Comparison of ENCODE assay signal across 11 mouse cellular contexts in the genomic region with DNA sequence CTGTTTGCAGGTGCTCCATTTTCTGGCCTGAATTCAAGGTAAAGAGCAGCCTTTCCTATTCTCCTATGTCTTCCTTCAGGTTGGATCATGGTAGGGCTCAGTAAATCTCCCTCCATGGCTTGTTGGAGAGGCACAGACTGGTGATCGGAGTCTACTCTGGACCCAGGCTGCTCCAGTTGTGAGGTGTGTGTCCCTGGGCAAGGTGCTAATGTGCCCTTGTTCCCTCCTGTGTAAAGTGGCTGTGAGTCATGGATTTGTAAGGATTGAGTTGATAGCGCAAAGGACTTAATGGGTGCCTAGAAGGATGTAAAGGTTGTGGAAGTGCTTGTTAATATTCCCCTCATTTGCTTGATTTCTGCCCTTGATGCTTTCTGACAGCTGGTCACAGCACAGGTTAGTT. TPM values are rescaled to one million over a fixed set of nuclear protein-coding genes. Genes with fewer than 3 reads are reported as not detected.
DNase-seq lines count a peak whose midpoint lies in the region; ATAC-seq and TF ChIP-seq lines count a peak whose summit lies in the region.
"Had no signal": no experiment of that assay in that cellular context is flagged by ENCODE, and none has a peak within 500 bp of the region (broad histone marks: within the 10 kb centered on the region; RNA-seq: fewer than 3 reads in every experiment).

No protein-coding gene starts in this region.

- intact Hi-C loops in left cerebral cortex, postnatal 36 days (cut with DNase I): loop anchor here (10.0 kb wide), 1 partner anchor 1437 kb away; a partner anchor contains a TSS

- no peak for ATAC-seq in forebrain, embryonic 15.5 days (replicated peaks)
- ATAC-seq in midbrain, embryonic 15.5 days (replicated peaks): no peak

- DNase-seq in layer of hippocampus, adult 2 months (ENCODE audit: low spot score in 2 of 2): no peak
- no peak for DNase-seq in layer of hippocampus, adult 8-10 months (ENCODE audit: low spot score in 2 of 2)
- no peak for DNase-seq in left cerebral cortex, postnatal 36 days (ENCODE audit: low spot score in 2 of 2)
- no peak for DNase-seq in cerebellum, adult 18-20 months
- DNase-seq: kidney, adult 2 months; lung, adult 18-20 months; thymus, postnatal 36 days had no signal

- H3K27ac ChIP-seq in layer of hippocampus, adult 2 months: 0 out of 2 replicates have a peak overlapping the region, but pooled peaks have one; percentile 1
- H3K27ac ChIP-seq in brown adipose tissue, adult 24 weeks (replicated peaks; ENCODE audit: low read depth, low read length): 0 out of 2 replicates have a peak overlapping the region, but pooled peaks have one; percentile 1
- H3K27ac ChIP-seq in forebrain, embryonic 15.5 days (replicated peaks): no peak overlapping the region
- no peak overlapping the region for H3K27ac ChIP-seq in midbrain, embryonic 15.5 days

- TF ChIP-seq CTCF in layer of hippocampus, adult 2 months (conservative IDR thresholded peaks at IDR 0.05): no peak

- peak overlapping the region; percentile 83 for H3K4me3 ChIP-seq in layer of hippocampus, adult 2 months
- peak overlapping the region; percentile 47; the same call in 1 of the 2 replicates for H3K4me3 ChIP-seq in brown adipose tissue, adult 24 weeks (ENCODE audit: insufficient read depth, low read depth, low read length)
- no peak overlapping the region for H3K4me3 ChIP-seq in forebrain, embryonic 15.5 days
- peak overlapping the region; percentile 12; the same call in 1 of the 2 replicates for H3K4me3 ChIP-seq in midbrain, embryonic 15.5 days

- no peaks in the 10 kb centered on the region for H3K27me3 ChIP-seq in forebrain, embryonic 15.5 days
- H3K27me3 ChIP-seq in midbrain, embryonic 15.5 days (replicated peaks): no peaks in the 10 kb centered on the region

- H3K36me3 ChIP-seq in forebrain, embryonic 15.5 days: peaks cover 39% of the 10 kb centered on the region
- H3K36me3 ChIP-seq in midbrain, embryonic 15.5 days (replicated peaks): peaks cover 17% of the 10 kb centered on the region; the same call in 1 of the 2 replicates

- WGBS in forebrain, embryonic 15.5 days: 100% methylated on average over 2 of the region's 2 CpGs
- 95% methylated on average over 2 of the region's 2 CpGs for WGBS in midbrain, embryonic 15.5 days

- H3K4me1 ChIP-seq in brown adipose tissue, adult 24 weeks (ENCODE audit: control insufficient read depth, insufficient read depth, insufficient read length, low read length): peaks cover 27% of the 10 kb centered on the region
- peaks cover 31% of the 10 kb centered on the region for H3K4me1 ChIP-seq in forebrain, embryonic 15.5 days
- H3K4me1 ChIP-seq in midbrain, embryonic 15.5 days: peaks cover 32% of the 10 kb centered on the region

- H3K4me2 ChIP-seq in forebrain, embryonic 15.5 days (replicated peaks): peak overlapping the region; percentile 64; the same call in 1 of the 2 replicates
- peak overlapping the region; percentile 84 for H3K4me2 ChIP-seq in midbrain, embryonic 15.5 days

- no peak overlapping the region; the same call in 1 of the 2 replicates for H3K9ac ChIP-seq in forebrain, embryonic 15.5 days (replicated peaks)
- H3K9ac ChIP-seq in midbrain, embryonic 15.5 days: no peak overlapping the region

- H3K9me3 ChIP-seq in forebrain, embryonic 15.5 days: no peaks in the 10 kb centered on the region
- H3K9me3 ChIP-seq in midbrain, embryonic 15.5 days: no peaks in the 10 kb centered on the region

RNA-seq across cellular contexts. Expression of a gene that starts 1.9 kb away (rescaled TPM):
- total RNA-seq in layer of hippocampus, adult 2 months (2021): 100 to 1,000 TPM; 540 to 559 TPM
- total RNA-seq in layer of hippocampus, adult 8-10 months (2022): 100 to 1,000 TPM; 411 to 477 (median 457) TPM
- polyA plus RNA-seq in brown adipose tissue, adult 24 weeks (2012; ENCODE audit: insufficient read depth, insufficient read length, missing spikeins): 66.5 and 69.5 TPM in 2 replicates
- 94.5 and 96.9 TPM in 2 replicates for polyA plus RNA-seq in forebrain, embryonic 15.5 days (2015; fragmentation: Nextera tagmentation; extraction: Ambion mirVana)
- polyA plus RNA-seq in midbrain, embryonic 15.5 days (2015; fragmentation: Nextera tagmentation; extraction: Ambion mirVana): 119 and 124 TPM in 2 replicates
- total RNA-seq in left cerebral cortex, postnatal 36 days (2021): 100 to 1,000 TPM; 435 to 530 TPM

RNA-seq across cellular contexts. Expression of a gene that starts 20.0 kb away (rescaled TPM):
- total RNA-seq in layer of hippocampus, adult 2 months (2021): 100 to 1,000 TPM; 185 to 192 TPM
- 100 to 1,000 TPM; 175 to 196 (median 179) TPM for total RNA-seq in layer of hippocampus, adult 8-10 months (2022)
- polyA plus RNA-seq in brown adipose tissue, adult 24 weeks (2012; ENCODE audit: insufficient read depth, insufficient read length, missing spikeins): 44.6 and 58.8 TPM in 2 replicates
- 136 TPM in 2 replicates for polyA plus RNA-seq in forebrain, embryonic 15.5 days (2015; fragmentation: Nextera tagmentation; extraction: Ambion mirVana)
- 103 and 107 TPM in 2 replicates for polyA plus RNA-seq in midbrain, embryonic 15.5 days (2015; fragmentation: Nextera tagmentation; extraction: Ambion mirVana)
- total RNA-seq in left cerebral cortex, postnatal 36 days (2021): 100 to 1,000 TPM; 162 to 183 TPM

RNA-seq across cellular contexts. Expression of a gene that starts 30.6 kb away (rescaled TPM):
- total RNA-seq in layer of hippocampus, adult 2 months (2021): 10 to 100 TPM; 34.1 to 35.7 TPM
- 10 to 100 TPM; 22.8 to 28.6 (median 27.8) TPM for total RNA-seq in layer of hippocampus, adult 8-10 months (2022)
- polyA plus RNA-seq in brown adipose tissue, adult 24 weeks (2012; ENCODE audit: insufficient read depth, insufficient read length, missing spikeins): 4.4 and 5.6 TPM in 2 replicates
- 53.0 and 54.1 TPM in 2 replicates for polyA plus RNA-seq in forebrain, embryonic 15.5 days (2015; fragmentation: Nextera tagmentation; extraction: Ambion mirVana)
- 106 and 110 TPM in 2 replicates for polyA plus RNA-seq in midbrain, embryonic 15.5 days (2015; fragmentation: Nextera tagmentation; extraction: Ambion mirVana)
- total RNA-seq in left cerebral cortex, postnatal 36 days (2021): 10 to 100 TPM; 27.4 to 35.7 TPM

RNA-seq across cellular contexts. Expression of a gene that starts 34.8 kb away (rescaled TPM):
- not detected for total RNA-seq in layer of hippocampus, adult 2 months (2021)
- not detected for total RNA-seq in layer of hippocampus, adult 8-10 months (2022)
- not detected in 2 replicates for polyA plus RNA-seq in brown adipose tissue, adult 24 weeks (2012; ENCODE audit: insufficient read depth, insufficient read length, missing spikeins)
- polyA plus RNA-seq in forebrain, embryonic 15.5 days (2015; fragmentation: Nextera tagmentation; extraction: Ambion mirVana): 0.13 TPM in 1 of 2 replicates, not detected in the other
- polyA plus RNA-seq in midbrain, embryonic 15.5 days (2015; fragmentation: Nextera tagmentation; extraction: Ambion mirVana): 0.14 TPM in 1 of 2 replicates, not detected in the other
- total RNA-seq in left cerebral cortex, postnatal 36 days (2021): not detected
- polyA plus RNA-seq: brain, embryonic 14.5 days; kidney, adult 2 months had no signal

RNA-seq across cellular contexts. Expression of a gene that starts 43.7 kb away (rescaled TPM):
- 1 to 10 TPM; 7.3 to 7.8 TPM for total RNA-seq in layer of hippocampus, adult 2 months (2021)
- 1 to 10 TPM; 5.6 to 6.4 (median 6.3) TPM for total RNA-seq in layer of hippocampus, adult 8-10 months (2022)
- 1.2 and 1.9 TPM in 2 replicates for polyA plus RNA-seq in brown adipose tissue, adult 24 weeks (2012; ENCODE audit: insufficient read depth, insufficient read length, missing spikeins)
- polyA plus RNA-seq in forebrain, embryonic 15.5 days (2015; fragmentation: Nextera tagmentation; extraction: Ambion mirVana): 7.8 and 8.5 TPM in 2 replicates
- polyA plus RNA-seq in midbrain, embryonic 15.5 days (2015; fragmentation: Nextera tagmentation; extraction: Ambion mirVana): 12.3 and 13.5 TPM in 2 replicates
- total RNA-seq in left cerebral cortex, postnatal 36 days (2021): 1 to 10 TPM; 5.3 to 5.7 TPM

Comparison
In these comparisons a context has a peak if more than half of its experiments do, and no peak if none do; other contexts are left out.
1. H3K27ac ChIP-seq: peak in layer of hippocampus, adult 2 months (single experiment) and brown adipose tissue, adult 24 weeks (single experiment); none in forebrain, embryonic 15.5 days (single experiment) and midbrain, embryonic 15.5 days (single experiment).